ENCODE assay signal across 8 mouse cellular contexts in the genomic region with DNA sequence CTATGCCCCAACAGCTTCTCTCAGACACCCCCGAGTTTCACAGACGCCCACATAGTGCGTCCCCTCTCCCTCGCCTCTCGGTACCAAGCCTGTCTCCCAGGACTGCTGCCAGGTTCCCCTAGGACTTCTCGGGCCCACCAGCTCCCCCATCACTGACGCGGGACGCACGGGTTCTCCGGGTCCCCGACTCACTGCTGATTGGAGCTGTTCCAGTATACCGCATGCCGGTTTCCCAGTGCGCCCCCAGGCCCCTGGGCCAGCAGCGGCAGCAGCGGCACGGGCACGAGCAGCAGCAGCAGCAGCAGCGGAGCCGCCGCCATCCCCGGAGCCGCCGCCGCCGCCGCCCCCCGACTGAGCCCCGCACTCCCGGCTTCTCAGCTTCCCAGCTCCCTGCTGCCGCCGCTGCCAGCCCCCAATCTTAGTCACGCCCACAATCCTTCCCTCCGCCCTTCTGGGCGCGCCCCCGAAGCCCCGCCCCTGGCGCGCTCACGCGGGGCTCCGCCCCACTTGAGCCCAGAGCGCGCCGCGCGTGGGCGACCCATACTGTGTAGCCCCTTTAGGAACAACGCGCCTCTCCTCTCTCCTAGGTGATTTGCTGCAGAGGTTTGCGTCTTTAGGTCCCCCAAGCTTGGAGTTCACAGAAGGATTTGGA. TPM values are rescaled to one million over a fixed set of nuclear protein-coding genes. Genes with fewer than 3 reads are reported as not detected.
DNase-seq lines count a peak whose midpoint lies in the region; ATAC-seq and TF ChIP-seq lines count a peak whose summit lies in the region.

A gene (minus strand): TSS at position 452 of the 652 bp plus-strand sequence.

- ATAC-seq in common myeloid progenitor, adult 5-6 weeks (replicated peaks; ENCODE audit: low read depth, poor library complexity, severe bottlenecking), result peak; percentile 46

- TF ChIP-seq CTCF in left cerebral cortex, adult 2 months (IDR thresholded peaks at IDR 0.05), result no peak

- intact Hi-C loops in left cerebral cortex, adult 2 months (cut with DNase I), result no loop called here

- H3K4me3 ChIP-seq in left cerebral cortex, adult 2 months, result peak within 1 kb of the TSS; percentile 87

- peak within 1 kb of the TSS; percentile 92 for H3K27ac ChIP-seq in left cerebral cortex, adult 2 months

- peak; percentile 79 for DNase-seq in R1 (ENCODE audit: low read depth, low spot score)
- peak; percentile 40 to 41 for DNase-seq in gastrocnemius, adult 8-10 months (ENCODE audit: low spot score in 2 of 2)
- DNase-seq in induced T-regulatory cell, adult 2 months (ENCODE audit: low read depth), result peak; percentile 71
- peak; percentile 88 to 89 for DNase-seq in left cerebral cortex, adult 2 months (ENCODE audit: extremely low spot score in 1 of 2, low spot score in 2 of 2)
- peak; percentile 81 to 83 for DNase-seq in lung, postnatal 4 days
- peak; percentile 81 to 84 for DNase-seq in right cerebral cortex, postnatal 36 days (ENCODE audit: low spot score in 2 of 2)
- no peak for DNase-seq in yolk sac, embryonic 10.5 days (ENCODE audit: low spot score)

RNA-seq across cellular contexts. Expression of the gene that starts here (rescaled TPM):
- not detected in 2 replicates for total RNA-seq in common myeloid progenitor, adult 5-6 weeks (2017)
- not detected for total RNA-seq in gastrocnemius, adult 8-10 months (2022)
- total RNA-seq in left cerebral cortex, adult 2 months (2021), result 10 to 100 TPM; 49.3 to 55.0 TPM

Comparison
In these comparisons a context has a peak if more than half of its experiments do, and no peak if none do; other contexts are left out.
1. RNA of the gene that starts here (total RNA-seq): 49.3 to 55.0 TPM in left cerebral cortex, adult 2 months; not detected in common myeloid progenitor, adult 5-6 weeks and not detected in gastrocnemius, adult 8-10 months; every median in the first group is over 10 times any median in the second.
2. Peak in ATAC-seq in common myeloid progenitor, adult 5-6 weeks; RNA of the gene not detected or under 1 TPM.
3. Peak in DNase-seq in gastrocnemius, adult 8-10 months; RNA of the gene not detected or under 1 TPM.